Mouse (Mus musculus): Measurements from ENCODE around the gene Slf2. TPM values are rescaled to one million over a fixed set of nuclear protein-coding genes. Genes with fewer than 3 reads are reported as not detected.

The Slf2 gene
- polyA plus RNA-seq, 1 experiment from 2014 or later: 31.3 TPM

Other genes starting within 250 kb of the Slf2 start
- not detected in 2 replicates for gene Pax2, start 175.1 kb upstream of the Slf2 start, polyA plus RNA-seq (2015; fragmentation: Nextera tagmentation; extraction: Ambion mirVana)
- 4.6 and 5.5 TPM in 2 replicates for gene Sema4g, start 58.0 kb downstream of the Slf2 start, polyA plus RNA-seq (2015; fragmentation: Nextera tagmentation; extraction: Ambion mirVana)
- gene Twnk, start 74.5 kb downstream of the Slf2 start, polyA plus RNA-seq (2015; fragmentation: Nextera tagmentation; extraction: Ambion mirVana): 17.1 and 17.2 TPM in 2 replicates
- gene Mrpl43, start 75.3 kb downstream of the Slf2 start, polyA plus RNA-seq (2015; fragmentation: Nextera tagmentation; extraction: Ambion mirVana): 62.2 and 64.9 TPM in 2 replicates
- gene Lzts2, start 83.3 kb downstream of the Slf2 start, polyA plus RNA-seq (2015; fragmentation: Nextera tagmentation; extraction: Ambion mirVana): 27.7 and 36.0 TPM in 2 replicates
- 0.21 and 0.48 TPM in 2 replicates for gene Pdzd7, start 114.6 kb downstream of the Slf2 start, polyA plus RNA-seq (2015; fragmentation: Nextera tagmentation; extraction: Ambion mirVana)
- gene Sfxn3, start 116.4 kb downstream of the Slf2 start, polyA plus RNA-seq (2015; fragmentation: Nextera tagmentation; extraction: Ambion mirVana): 28.3 and 29.8 TPM in 2 replicates
- gene Kazald1, start 144.1 kb downstream of the Slf2 start, polyA plus RNA-seq (2015; fragmentation: Nextera tagmentation; extraction: Ambion mirVana): 22.9 and 41.4 TPM in 2 replicates
- 1.1 and 3.5 TPM in 2 replicates for gene Tlx1, start 219.5 kb downstream of the Slf2 start, polyA plus RNA-seq (2015; fragmentation: Nextera tagmentation; extraction: Ambion mirVana)

All from stomach, embryonic 16.5 days (tissue).